Mouse (Mus musculus) liver, embryonic 14.5 days (tissue): ENCODE results near the gene Reg3d. TPM values are rescaled to one million over a fixed set of nuclear protein-coding genes. Genes with fewer than 3 reads are reported as not detected.
"Not testable (repeated sequence)": the region's sequence is repeated elsewhere in the genome, so short reads cannot be mapped to it uniquely, and the experiment has no call there.

Source experiments
- ATAC-seq: fragments of 200-750 bp; cut with Nextera tagmentation; 2 replicates; pipeline ENCODE4 v1.8.0; 2017; ENCODE audit warnings: moderate number of reproducible peaks, mild to moderate bottlenecking, moderate library complexity; ENCODE audit not compliant: insufficient read depth
- DNase-seq, 3 experiments: peaks; one replicate each; pipeline ENCODE4 v3.0.0-alpha.2; 2012 to 2013; ENCODE audit warnings: low read depth in 3 of 3, low spot score in 3 of 3
- H3K27ac ChIP-seq: fragments of 300-500 bp; sonication (generic); 2 replicates; pipeline ENCODE4 v1.5.1; 2014; ENCODE audit warnings: moderate library complexity, mild to moderate bottlenecking, control low read depth, inconsistent platforms
- H3K27me3 ChIP-seq: fragments of 300-500 bp; sonication (generic); 2 replicates; pipeline ENCODE4 v1.6.1; 2014; ENCODE audit warnings: mild to moderate bottlenecking, low read length, moderate library complexity; ENCODE audit not compliant: control insufficient read depth, insufficient read depth
- H3K36me3 ChIP-seq: fragments of 300-500 bp; sonication (generic); replicated peaks from 2 replicates; pipeline ENCODE4 v1.6.1; 2014; ENCODE audit warnings: low read depth; ENCODE audit not compliant: control insufficient read depth, insufficient read depth
- H3K4me1 ChIP-seq, 2 experiments: fragments of 200-500 bp in 1 of 2; fragments of 300-500 bp in 1 of 2; sonication (generic) in 1 of 2; replicated peaks; 2 replicates each; pipeline ENCODE4 v1.6.1; 2012 to 2014; ENCODE audit warnings: antibody characterized with exemption in 1 of 2, inconsistent platforms in 1 of 2, low read length in 1 of 2; ENCODE audit not compliant: control insufficient read depth in 2 of 2, insufficient read depth in 2 of 2
- H3K4me2 ChIP-seq: fragments of 300-500 bp; sonication (generic); 2 replicates; pipeline ENCODE4 v1.6.1; 2014; ENCODE audit warnings: low read depth, mild to moderate bottlenecking, control low read depth, moderate library complexity
- H3K4me3 ChIP-seq, 2 experiments: fragments of 200-500 bp in 1 of 2; fragments of 300-500 bp in 1 of 2; sonication (generic) in 1 of 2; 2 replicates each; pipeline ENCODE4 v1.5.1; 2012 to 2014; ENCODE audit warnings: low read depth in 2 of 2, low read length in 2 of 2, mild to moderate bottlenecking in 2 of 2, control low read depth in 1 of 2, inconsistent platforms in 1 of 2, moderate library complexity in 1 of 2; ENCODE audit not compliant: insufficient read depth in 1 of 2
- H3K9ac ChIP-seq: fragments of 300-500 bp; sonication (generic); replicated peaks from 2 replicates; pipeline ENCODE4 v1.6.1; 2014; ENCODE audit warnings: mild to moderate bottlenecking, control low read depth, moderate library complexity
- H3K9me3 ChIP-seq: fragments of 300-500 bp; sonication (generic); 2 replicates; pipeline ENCODE4 v1.6.1; 2016; ENCODE audit warnings: low read length, mixed read lengths; ENCODE audit not compliant: control insufficient read depth
- CTCF ChIP-seq: IDR thresholded peaks from 2 replicates; pipeline ENCODE4 v1.5.1; 2016; ENCODE audit warnings: antibody characterized with exemption, low read depth, control low read depth
- EP300 ChIP-seq: IDR thresholded peaks from 2 replicates; pipeline ENCODE4 v1.6.1; 2016; ENCODE audit warnings: antibody characterized with exemption, low read depth
- WGBS: fragments of 180-500 bp; shearing (Covaris S2); extraction: QIAGEN DNeasy Blood & Tissue Kit; methylation state at CpG from one replicate; pipeline ENCODE4 v1.1.7; 2014; ENCODE audit not compliant: insufficient replicate concordance; 5-methylcytosine and 5-hydroxymethylcytosine counted together
- polyA plus RNA-seq, 2 experiments: library from polyadenylated mRNA; depleted of rRNA in 1 of 2; stranded (reverse) in 1 of 2; unstranded in 1 of 2; fragments of >200 nt; fragmentation: Nextera tagmentation in 1 of 2; extraction: Ambion mirVana in 1 of 2; gene quantifications; 2 replicates each; pipeline versions ENCODE4 v1.2.1 to v1.2.3; 2012 to 2014

The Reg3d gene
- polyA plus RNA-seq (2012; rRNA removed) (not detected in 2 replicates), polyA plus RNA-seq (2014; fragmentation: Nextera tagmentation; extraction: Ambion mirVana) (not detected in 2 replicates)

DNA sequence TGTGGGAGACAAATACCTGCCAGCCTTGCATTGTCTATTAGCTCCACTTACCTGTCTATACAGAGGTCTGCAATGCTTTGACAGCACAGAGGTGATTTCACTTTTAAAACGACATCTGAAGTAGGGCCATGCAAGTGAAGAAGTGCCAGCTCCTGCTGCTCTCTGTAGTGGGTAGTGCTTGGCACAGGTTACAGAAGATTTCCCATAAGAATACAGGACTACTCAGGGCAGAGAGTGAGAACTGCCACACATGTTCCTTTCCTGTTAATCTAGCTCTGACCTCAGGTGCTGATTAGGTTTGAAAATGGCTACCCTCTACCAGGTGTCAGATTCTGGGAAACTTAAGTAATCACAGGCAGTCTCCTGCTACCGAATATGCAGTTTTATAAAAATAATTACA is at the start of gene Reg3d:
Reg3d (minus strand) TSS at position 101 of the 400 bp plus-strand sequence.
- Histone ChIP-seq H3K27ac (no peak within 1 kb of the TSS), H3K36me3 (no peaks in the 10 kb centered on the region), H3K4me1 (no peaks in the 10 kb centered on the region), H3K4me3 (no peak within 1 kb of the TSS), H3K9ac (no peak within 1 kb of the TSS), H3K4me2 (no peak within 1 kb of the TSS), H3K9me3 (no peaks in the 10 kb centered on the region), H3K27me3 (no peaks in the 10 kb centered on the region)
- ATAC-seq (no peak), DNase-seq (no peak)
- 43% methylated on average over 2 of the region's 2 CpGs for WGBS
- TF ChIP-seq CTCF (no peak), EP300 (no peak)

DNA sequence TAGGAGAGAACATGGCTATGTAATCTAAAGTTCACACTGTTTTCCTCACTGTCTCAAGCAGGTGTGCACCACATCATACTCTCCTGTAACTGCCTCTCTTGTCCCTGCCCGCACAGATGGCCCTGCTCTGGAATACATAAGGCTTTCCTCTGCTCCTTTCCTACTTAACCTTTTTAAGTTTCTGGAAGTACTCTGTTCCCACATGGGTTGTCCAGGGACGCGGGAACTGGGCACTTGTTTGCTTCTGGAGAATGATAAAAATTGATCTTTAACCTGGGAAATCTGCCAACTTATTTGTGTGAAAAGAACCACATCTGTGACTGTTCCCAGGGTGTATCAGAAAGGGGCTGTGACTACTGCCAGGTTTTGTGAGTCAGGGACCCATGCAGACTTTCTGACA is 46.8 kb upstream of the Reg3d start:
- no peak overlapping the region for H3K4me3 ChIP-seq
- H3K4me1 ChIP-seq: no peaks in the 10 kb centered on the region
- H3K27me3 ChIP-seq: no peaks in the 10 kb centered on the region
- no peaks in the 10 kb centered on the region for H3K36me3 ChIP-seq
- ATAC-seq: no peak
- no peaks in the 10 kb centered on the region for H3K9me3 ChIP-seq
- no peak overlapping the region for H3K4me2 ChIP-seq
- no peak for DNase-seq
- no peak for TF ChIP-seq CTCF
- no peak for TF ChIP-seq EP300
- 68% methylated on average over 3 of the region's 3 CpGs for WGBS
- H3K9ac ChIP-seq: no peak overlapping the region
- no peak overlapping the region for H3K27ac ChIP-seq

DNA sequence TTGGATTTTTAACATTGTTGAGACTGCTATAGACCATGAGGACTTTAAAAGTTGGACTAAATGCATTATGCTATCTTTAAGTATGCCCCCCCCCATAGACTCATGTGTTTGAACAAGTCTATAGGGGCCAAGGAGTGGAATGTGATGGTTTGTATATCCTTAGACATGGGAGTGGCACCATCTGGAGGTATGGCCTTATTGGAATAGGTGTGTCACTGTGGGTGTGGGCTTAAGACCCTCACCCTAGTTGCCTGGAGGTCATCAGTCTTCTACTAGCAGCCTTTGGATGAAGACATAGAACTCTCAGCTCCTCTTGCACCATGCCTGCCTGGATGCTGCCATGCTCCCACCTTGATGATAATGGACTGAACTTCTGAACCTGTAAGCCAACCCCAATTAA is 43.7 kb upstream of the Reg3d start, which contains the start of gene Reg1:
Reg1 (plus strand) TSS at position 301 of the 400 bp plus-strand sequence.
- H3K9ac ChIP-seq, DNase-seq, ATAC-seq, H3K36me3 ChIP-seq, H3K9me3 ChIP-seq, H3K4me2 ChIP-seq, H3K4me3 ChIP-seq, H3K4me1 ChIP-seq, H3K27ac ChIP-seq, H3K27me3 ChIP-seq: not testable (repeated sequence)

DNA sequence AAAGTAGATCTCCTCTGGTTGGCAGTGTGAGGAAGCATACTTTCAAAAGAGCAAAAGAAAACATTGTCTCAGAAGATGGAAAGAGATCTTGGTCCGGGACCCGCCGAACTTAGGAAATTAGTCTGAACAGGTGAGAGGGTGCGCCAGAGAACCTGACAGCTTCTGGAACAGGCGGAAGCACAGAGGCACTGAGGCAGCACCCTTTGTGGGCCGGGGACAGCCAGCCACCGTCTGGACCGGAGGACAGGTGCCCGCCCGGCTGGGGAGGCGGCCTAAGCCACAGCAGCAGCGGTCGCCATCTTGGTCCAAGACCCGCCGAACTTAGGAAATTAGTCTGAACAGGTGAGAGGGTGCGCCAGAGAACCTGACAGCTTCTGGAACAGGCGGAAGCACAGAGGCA is 16.7 kb upstream of the Reg3d start, which contains the start of gene Reg2:
Reg2 (plus strand) TSS at position 301 of the 400 bp plus-strand sequence.
- not testable (repeated sequence) for H3K9me3 ChIP-seq, H3K27ac ChIP-seq, H3K9ac ChIP-seq, ATAC-seq, H3K4me3 ChIP-seq, H3K4me1 ChIP-seq, H3K36me3 ChIP-seq, H3K27me3 ChIP-seq, DNase-seq, H3K4me2 ChIP-seq
- 91% methylated on average over 3 of the region's 17 CpGs for WGBS

DNA sequence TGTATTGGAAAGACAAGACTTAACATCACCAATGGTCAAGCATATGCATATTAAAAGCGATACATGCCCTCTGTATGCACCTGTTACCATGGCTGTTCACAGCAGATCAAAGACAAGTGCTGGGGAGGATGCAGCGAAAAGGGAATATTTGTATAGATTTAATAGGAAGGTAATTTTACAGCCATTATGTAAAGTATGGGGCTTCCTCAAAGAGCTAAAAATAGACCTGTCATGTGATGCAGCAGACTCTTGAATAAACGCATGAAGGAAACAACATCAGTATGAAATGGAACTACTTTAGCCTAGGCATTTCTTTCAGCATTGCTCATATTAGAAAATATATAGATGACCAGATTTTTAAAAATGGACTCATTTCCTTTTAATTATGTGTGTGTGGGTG is 6.9 kb upstream of the Reg3d start:
- ATAC-seq (no peak), DNase-seq (no peak)
- H3K9ac ChIP-seq: no peak overlapping the region
- no peaks in the 10 kb centered on the region for H3K4me1 ChIP-seq
- no peaks in the 10 kb centered on the region for H3K9me3 ChIP-seq
- H3K27ac ChIP-seq: no peak overlapping the region
- no peaks in the 10 kb centered on the region for H3K27me3 ChIP-seq
- TF ChIP-seq CTCF (no peak), EP300 (no peak)
- no peak overlapping the region for H3K4me3 ChIP-seq
- no peak overlapping the region for H3K4me2 ChIP-seq
- WGBS: 67% methylated on average over 3 of the region's 3 CpGs
- H3K36me3 ChIP-seq: no peaks in the 10 kb centered on the region

- no peaks in the 10 kb centered on the region for H3K4me1 ChIP-seq
- no peak within 1 kb of the TSS for H3K4me3 ChIP-seq
- TF ChIP-seq CTCF: no peak
- no peak for TF ChIP-seq EP300
- no peak within 1 kb of the TSS for H3K9ac ChIP-seq
- no peak for ATAC-seq
- H3K4me2 ChIP-seq: no peak within 1 kb of the TSS
- H3K9me3 ChIP-seq: no peaks in the 10 kb centered on the region
- H3K27ac ChIP-seq: no peak within 1 kb of the TSS
- no peak for DNase-seq
- no peaks in the 10 kb centered on the region for H3K27me3 ChIP-seq
- H3K36me3 ChIP-seq: no peaks in the 10 kb centered on the region
Observed at GRCm38 (mm10) chr6:78380409-78380808, 1.7 kb upstream of the Reg3d start, which contains the start of gene Reg3a. TSS of gene Reg3a (plus strand) at chr6:78380709.
